Mouse (Mus musculus) right cerebral cortex, postnatal 36 days (tissue): ENCODE results near the gene Best3.
"Not testable (repeated sequence)": the region's sequence is repeated elsewhere in the genome, so short reads cannot be mapped to it uniquely, and the experiment has no call there.

Experiments
- DNase-seq, 2 experiments: peaks; one replicate each; pipeline ENCODE4 v3.0.0; 2022; ENCODE audit warnings: low spot score in 2 of 2, mixed read lengths in 1 of 2

The Best3 gene

GRCm38 (mm10) chr10:117026176-117026575, 40.1 kb downstream of the Best3 start:
- no peak for DNase-seq

DNA sequence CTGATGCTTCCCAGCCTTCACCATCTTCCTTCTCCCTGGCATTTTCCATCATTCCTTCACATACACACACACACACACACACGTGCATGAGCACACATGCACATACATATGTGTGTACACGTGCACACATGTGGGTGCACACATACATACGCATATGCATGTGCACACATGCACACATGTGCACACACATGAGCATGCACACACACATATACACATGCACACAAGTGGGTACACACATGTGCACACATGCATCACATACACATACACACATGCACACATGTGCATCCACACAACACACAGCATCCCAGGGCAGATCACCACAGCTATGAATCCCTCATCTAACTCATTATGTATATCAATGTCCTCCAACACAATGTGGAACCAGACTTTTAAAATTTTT, 45.0 kb downstream of the Best3 start:
- no peak for DNase-seq

DNA sequence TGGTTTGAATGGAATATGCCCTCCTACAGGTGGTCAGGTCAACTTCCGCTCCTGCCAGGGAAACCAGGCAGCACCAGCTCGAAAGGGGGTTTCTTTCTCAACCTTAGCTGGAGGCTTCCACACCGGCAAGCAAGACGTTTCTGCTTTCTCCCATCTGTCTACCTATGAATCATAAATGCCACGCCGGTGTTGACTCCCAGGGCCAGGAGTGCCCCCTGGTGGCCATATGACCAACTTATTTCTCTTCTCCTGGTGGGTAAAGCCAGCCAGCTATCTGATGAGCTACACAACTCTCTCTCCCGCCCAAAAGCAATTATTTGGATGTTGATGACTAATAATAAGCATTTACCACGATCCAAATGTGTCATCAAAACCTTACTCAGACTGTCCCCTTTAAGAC, 47.7 kb downstream of the Best3 start:
- peak; percentile 55 for DNase-seq

GRCm38 (mm10) chr10:117040355-117040754, 54.2 kb downstream of the Best3 start:
- DNase-seq = no peak

- no peak for DNase-seq
Observed at GRCm38 (mm10) chr10:117042295-117042694, 56.2 kb downstream of the Best3 start.

- not testable (repeated sequence) for DNase-seq
Observed at GRCm38 (mm10) chr10:117043497-117044166, 57.5 kb downstream of the Best3 start.

DNA sequence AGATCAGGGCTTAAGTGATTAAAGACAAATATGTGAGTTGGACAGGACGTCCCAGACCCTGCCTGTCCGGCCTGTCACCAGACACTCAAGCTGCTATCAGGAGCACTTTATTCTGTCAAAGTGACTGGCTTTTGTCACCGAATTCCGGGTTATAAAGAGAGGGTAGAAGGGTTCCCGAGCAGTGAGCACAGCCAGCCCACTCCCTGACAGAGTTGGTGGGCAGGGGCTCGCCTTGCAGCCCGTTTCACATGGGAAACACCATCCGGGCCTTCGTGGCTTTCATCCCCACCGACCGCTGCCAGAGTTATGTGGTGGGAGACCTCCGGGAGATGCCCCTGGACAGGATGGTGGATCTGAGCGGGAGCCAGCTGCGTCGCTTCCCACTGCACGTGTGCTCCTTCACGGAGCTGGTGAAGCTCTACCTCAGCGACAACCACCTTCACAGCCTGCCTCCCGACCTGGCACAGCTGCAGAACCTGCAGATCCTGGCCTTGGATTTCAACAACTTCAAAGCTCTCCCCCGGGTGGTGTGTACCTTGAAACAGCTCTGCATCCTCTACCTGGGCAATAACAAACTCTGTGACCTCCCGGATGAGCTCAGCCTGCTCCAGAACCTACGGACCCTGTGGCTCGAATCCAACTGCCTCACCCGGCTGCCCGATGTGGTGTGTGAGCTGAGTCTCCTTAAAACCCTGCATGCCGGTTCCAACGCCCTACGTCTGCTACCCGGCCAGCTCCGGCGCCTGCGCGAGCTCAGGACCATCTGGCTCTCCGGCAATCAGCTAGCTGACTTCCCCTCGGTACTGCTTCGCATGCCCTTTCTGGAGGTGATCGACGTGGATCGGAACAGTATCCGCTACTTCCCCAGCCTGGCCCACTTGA, 59.3 kb downstream of the Best3 start, which contains the start of gene Lrrc10:
Gene Lrrc10 (plus strand): TSS at position 167 of the 882 bp plus-strand sequence.
- no peak for DNase-seq

GRCm38 (mm10) chr10:117049253-117049652, 63.1 kb downstream of the Best3 start:
- no peak for DNase-seq

- no peak for DNase-seq
Observed at GRCm38 (mm10) chr10:117049961-117050597, 64.0 kb downstream of the Best3 start.

DNA sequence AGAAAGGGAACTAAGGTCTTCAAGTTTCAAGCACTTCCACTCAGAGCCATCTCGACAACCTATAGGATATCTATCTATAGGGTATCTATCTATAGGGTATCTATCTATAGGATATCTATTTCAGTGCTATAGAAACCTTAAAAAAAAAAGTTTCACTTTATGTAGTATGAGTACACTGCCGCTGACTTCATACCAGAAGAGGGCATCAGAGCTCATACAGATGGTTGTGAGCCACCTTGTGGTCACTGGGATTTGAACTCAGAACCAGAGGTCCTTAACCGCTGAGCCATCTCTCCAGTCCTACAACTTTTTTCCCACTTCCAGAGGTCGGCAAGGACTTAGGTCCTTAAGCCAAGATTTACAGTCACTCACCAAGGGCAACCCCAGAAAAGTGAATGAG, 69.6 kb downstream of the Best3 start:
- DNase-seq = no peak

DNA sequence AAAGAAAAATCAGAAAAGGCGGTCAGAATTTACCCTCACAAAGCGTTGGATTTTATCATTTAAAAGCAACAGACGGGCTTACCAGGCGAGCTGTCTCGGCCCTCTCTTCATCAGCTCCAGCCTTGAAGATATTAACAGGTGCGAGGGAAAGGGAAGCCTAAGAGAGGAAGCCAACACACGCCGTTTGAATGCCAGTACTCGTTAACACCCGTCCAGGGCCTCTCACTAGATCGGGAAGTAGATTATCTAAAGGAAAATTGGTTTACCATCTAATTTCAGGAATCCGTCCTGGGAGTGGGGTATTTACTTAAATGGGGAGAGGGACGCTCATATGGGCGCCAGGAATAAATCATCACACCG, 76.8 kb downstream of the Best3 start:
- DNase-seq = no peak

DNA sequence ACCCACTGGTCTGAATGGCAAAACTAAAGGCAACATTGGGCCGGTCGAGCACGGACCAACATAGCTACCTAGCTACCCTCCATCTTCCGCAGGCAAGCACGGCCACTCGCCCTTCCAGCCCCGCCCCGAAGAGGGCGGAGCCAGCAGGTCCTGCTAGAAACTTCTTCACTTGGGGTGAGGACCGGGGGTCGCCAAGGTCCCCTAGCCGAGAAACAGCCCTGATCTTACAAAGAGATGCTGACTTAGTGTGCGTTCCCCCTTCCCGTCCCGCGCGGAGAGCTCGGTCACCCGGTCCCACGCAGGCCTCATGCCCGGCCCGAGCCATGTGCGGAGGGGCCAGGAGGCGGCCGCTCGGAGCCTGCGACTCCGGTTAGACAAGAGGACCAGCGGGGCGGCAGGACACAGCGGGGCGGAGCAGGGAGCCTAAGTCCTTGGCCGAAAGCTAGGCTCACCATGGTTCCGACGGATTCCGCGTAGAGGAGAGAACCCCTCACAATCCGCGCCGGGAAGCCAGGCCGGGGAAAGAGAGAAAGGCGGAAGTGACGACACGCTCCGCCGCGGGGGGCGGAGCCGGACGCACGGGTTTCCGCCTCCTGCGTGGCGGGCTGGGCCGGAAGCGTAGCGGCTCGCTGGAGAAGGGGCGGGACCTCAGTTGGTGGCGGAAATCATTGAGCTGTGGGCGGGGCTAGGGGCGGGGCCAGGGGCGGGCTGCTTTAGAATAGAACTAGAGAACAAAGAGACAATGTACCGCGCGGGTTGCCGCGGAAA, 77.3 kb downstream of the Best3 start, which contains the start of gene Cct2:
Gene Cct2 (minus strand): TSS at position 561 of the 768 bp plus-strand sequence.
- peak; percentile 81 to 86 for DNase-seq

GRCm38 (mm10) chr10:117064076-117064475, 78.0 kb downstream of the Best3 start:
- DNase-seq = no peak

DNA sequence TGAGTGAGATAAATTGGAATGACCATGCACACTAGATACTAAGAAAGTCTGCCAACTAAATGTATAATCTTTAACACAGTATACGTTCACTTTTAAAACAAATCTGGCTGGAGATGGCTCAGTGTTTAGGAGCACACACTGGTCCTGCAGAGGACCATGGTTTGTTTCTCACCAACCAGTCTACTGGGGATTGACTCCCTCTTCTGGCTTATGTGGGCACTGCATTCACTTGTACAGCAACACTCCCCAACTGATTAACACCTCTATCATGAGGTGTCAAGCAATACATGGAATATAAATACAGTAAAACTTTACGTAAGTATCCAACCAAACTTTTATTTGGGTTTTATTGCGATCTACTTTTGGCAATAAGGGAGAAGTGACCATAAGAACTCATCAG, 83.0 kb downstream of the Best3 start:
- no peak for DNase-seq

DNA sequence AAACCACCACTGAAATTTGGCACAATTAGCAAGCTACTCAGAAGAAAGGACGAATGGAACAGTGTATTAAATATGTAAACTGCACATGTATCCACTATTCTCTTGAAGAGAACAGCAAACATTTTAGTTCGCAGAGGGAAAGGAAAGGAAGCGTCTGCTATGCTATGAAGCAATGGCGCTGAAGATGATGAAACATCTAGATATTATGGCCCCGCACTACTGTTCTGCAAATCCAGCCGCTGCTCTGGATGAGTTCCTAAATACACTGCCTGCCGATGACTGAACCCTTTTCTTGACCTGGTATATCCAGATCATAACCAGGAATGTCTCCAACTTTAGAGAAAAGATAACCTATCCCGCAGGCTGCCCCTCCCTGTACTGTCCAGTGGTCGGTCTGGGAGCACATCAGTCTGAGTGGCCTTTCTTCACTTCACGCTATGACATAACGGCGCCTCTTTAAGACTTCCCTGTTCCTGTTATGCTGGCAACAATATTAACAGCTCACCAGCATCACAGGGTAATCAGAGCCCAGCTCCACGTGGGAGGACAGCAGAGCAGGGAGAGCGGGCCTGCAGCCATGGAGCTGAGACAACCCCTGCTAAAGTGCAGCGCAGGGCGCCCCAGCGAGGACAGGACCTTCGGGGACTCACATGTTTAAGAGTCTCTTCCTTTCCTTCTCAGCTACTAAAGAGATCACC, 86.2 kb downstream of the Best3 start:
- DNase-seq = no peak

DNA sequence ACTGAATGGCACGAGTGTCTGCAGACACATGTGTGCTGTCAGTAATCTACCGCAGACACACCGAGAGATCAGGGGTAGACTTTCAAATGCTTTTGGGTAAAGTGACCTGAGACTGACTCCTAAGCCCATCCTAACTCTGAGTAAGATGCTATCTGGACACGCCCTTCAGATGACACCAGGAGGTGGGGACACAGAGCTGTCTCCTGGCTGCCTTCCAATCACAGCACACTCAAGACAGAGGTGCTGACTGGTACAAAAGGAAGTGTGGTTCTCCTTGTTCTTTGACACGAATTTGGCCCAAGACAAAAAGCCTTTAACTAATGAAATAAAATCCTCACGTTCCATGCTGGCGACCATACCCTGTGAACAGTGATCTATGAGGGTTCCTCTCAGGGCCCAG, 87.1 kb downstream of the Best3 start:
- DNase-seq = no peak
